ENCODE assay signal across 8 mouse cellular contexts in the genomic region with DNA sequence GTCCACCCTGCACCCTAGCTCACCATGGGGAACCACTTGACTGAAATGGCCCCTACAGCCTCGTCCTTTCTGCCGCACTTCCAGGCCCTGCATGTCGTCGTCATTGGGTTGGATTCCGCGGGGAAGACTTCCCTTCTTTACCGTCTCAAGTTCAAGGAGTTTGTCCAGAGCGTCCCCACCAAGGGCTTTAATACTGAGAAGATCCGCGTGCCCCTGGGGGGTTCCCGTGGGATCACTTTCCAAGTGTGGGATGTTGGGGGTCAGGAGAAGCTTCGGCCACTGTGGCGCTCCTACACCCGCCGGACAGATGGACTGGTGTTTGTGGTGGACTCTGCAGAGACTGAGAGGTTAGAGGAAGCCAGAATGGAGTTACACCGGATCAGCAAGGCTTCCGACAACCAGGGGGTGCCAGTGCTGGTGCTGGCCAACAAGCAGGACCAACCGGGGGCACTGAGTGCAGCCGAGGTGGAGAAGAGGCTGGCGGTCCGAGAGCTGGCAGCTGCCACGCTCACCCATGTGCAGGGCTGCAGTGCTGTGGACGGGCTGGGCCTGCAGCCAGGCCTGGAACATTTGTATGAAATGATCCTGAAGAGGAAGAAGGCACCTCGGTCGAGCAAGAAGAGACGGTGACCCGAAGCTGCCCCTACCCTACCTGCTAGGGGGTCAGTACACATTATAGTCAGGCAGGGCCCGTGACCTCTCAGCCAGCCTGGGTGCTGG. TPM values are rescaled to one million over a fixed set of nuclear protein-coding genes. Genes with fewer than 3 reads are reported as not detected.
A peak's percentile ranks its signal among the peaks of the same experiment; 100 is the strongest.
DNase-seq lines count a peak whose midpoint lies in the region; ATAC-seq and TF ChIP-seq lines count a peak whose summit lies in the region.

No protein-coding gene starts in this region.

- WGBS in heart, embryonic 13.5 days: 52% methylated on average over 28 of the region's 28 CpGs
- WGBS in kidney, embryonic 16.5 days: 60% methylated on average over 28 of the region's 28 CpGs
- whole genome bisulfite sequencing in neural tube, embryonic 12.5 days: 79% methylated on average over 28 of the region's 28 CpGs

- H3K9me3 ChIP-seq in G1E (replicated peaks): no peaks in the 10 kb centered on the region
- no peaks in the 10 kb centered on the region for H3K9me3 ChIP-seq in heart, embryonic 13.5 days
- no peaks in the 10 kb centered on the region for H3K9me3 ChIP-seq in kidney, embryonic 16.5 days (ENCODE audit: low read length)
- no peaks in the 10 kb centered on the region for H3K9me3 ChIP-seq in neural tube, embryonic 12.5 days

- peak overlapping the region; percentile 40 for H3K27ac ChIP-seq in heart, embryonic 13.5 days (replicated peaks)
- H3K27ac ChIP-seq in kidney, embryonic 16.5 days (ENCODE audit: low read length): no peak overlapping the region
- H3K27ac ChIP-seq in neural tube, embryonic 12.5 days: no peak overlapping the region

- peak overlapping the region; percentile 82 for H3K4me2 ChIP-seq in heart, embryonic 13.5 days
- H3K4me2 ChIP-seq in kidney, embryonic 16.5 days (replicated peaks; ENCODE audit: low read depth, low read length): peak overlapping the region; percentile 93
- peak overlapping the region; percentile 41 for H3K4me2 ChIP-seq in neural tube, embryonic 12.5 days (replicated peaks)

- H3K36me3 ChIP-seq in G1E (replicated peaks): peaks cover 12% of the 10 kb centered on the region
- no peaks in the 10 kb centered on the region for H3K36me3 ChIP-seq in heart, embryonic 13.5 days
- no peaks in the 10 kb centered on the region for H3K36me3 ChIP-seq in kidney, embryonic 16.5 days (ENCODE audit: insufficient read depth, low read length)
- no peaks in the 10 kb centered on the region for H3K36me3 ChIP-seq in neural tube, embryonic 12.5 days

- peaks cover 6% of the 10 kb centered on the region for H3K27me3 ChIP-seq in G1E (ENCODE audit: insufficient read depth, low read length)
- 0 out of 2 replicates have a peak, but pooled peaks cover 5% of the 10 kb centered on the region for H3K27me3 ChIP-seq in heart, embryonic 13.5 days (replicated peaks)
- H3K27me3 ChIP-seq in kidney, embryonic 16.5 days (ENCODE audit: insufficient read depth, low read length): 0 out of 2 replicates have a peak, but pooled peaks cover 4% of the 10 kb centered on the region
- no peaks in the 10 kb centered on the region for H3K27me3 ChIP-seq in neural tube, embryonic 12.5 days (replicated peaks)

- peak; percentile 65 to 74 for DNase-seq in cerebellum, postnatal 10 days
- no peak for DNase-seq in cerebellum, adult 11 months
- no peak for DNase-seq in G1E (ENCODE audit: low spot score)
- DNase-seq in ovary, postnatal 10 days (ENCODE audit: low spot score): no peak
- no peak for DNase-seq in right cerebral cortex, adult 18-20 months

- H3K4me3 ChIP-seq in G1E (ENCODE audit: low read depth, low read length): peak overlapping the region; percentile 71
- H3K4me3 ChIP-seq in heart, embryonic 13.5 days: peak overlapping the region; percentile 66
- peak overlapping the region; percentile 66 for H3K4me3 ChIP-seq in kidney, embryonic 16.5 days (ENCODE audit: low read length)
- H3K4me3 ChIP-seq in neural tube, embryonic 12.5 days: peak overlapping the region; percentile 21

- TF ChIP-seq CTCF in G1E (IDR thresholded peaks at IDR 0.05; ENCODE audit: low read depth, low read length): no peak

- H3K9ac ChIP-seq in heart, embryonic 13.5 days: peak overlapping the region; percentile 87
- H3K9ac ChIP-seq in kidney, embryonic 16.5 days (replicated peaks; ENCODE audit: low read length): peak overlapping the region; percentile 20; the same call in 1 of the 2 replicates
- H3K9ac ChIP-seq in neural tube, embryonic 12.5 days: 0 out of 2 replicates have a peak overlapping the region, but pooled peaks have one; percentile 26

- H3K4me1 ChIP-seq in G1E (ENCODE audit: insufficient read depth, low read depth, low read length): peaks cover 77% of the 10 kb centered on the region
- peaks cover 56% of the 10 kb centered on the region for H3K4me1 ChIP-seq in heart, embryonic 13.5 days
- H3K4me1 ChIP-seq in kidney, embryonic 16.5 days (ENCODE audit: insufficient read depth, low read length): peaks cover 8% of the 10 kb centered on the region
- H3K4me1 ChIP-seq in neural tube, embryonic 12.5 days: peaks cover 21% of the 10 kb centered on the region; the same call in 1 of the 2 replicates

- no peak for ATAC-seq in G1E (ENCODE audit: extremely low read depth, insufficient number of reproducible peaks, low FRiP score, poor library complexity, severe bottlenecking)
- ATAC-seq in heart, embryonic 13.5 days (ENCODE audit: extremely low read depth, insufficient number of reproducible peaks, low FRiP score, low TSS enrichment): no peak
- no peak for ATAC-seq in kidney, embryonic 16.5 days (ENCODE audit: low FRiP score, low TSS enrichment)
- no peak for ATAC-seq in neural tube, embryonic 12.5 days (ENCODE audit: low FRiP score, low read depth)

RNA-seq across cellular contexts. Expression of a gene that starts 1.4 kb away (rescaled TPM):
- 3.5 and 6.8 TPM in 2 replicates for total RNA-seq in G1E (2014; fragmentation: Nextera tagmentation)
- 2.2 TPM in 2 replicates for total RNA-seq in G1E (2017)
- 5.2 TPM in 2 replicates for polyA plus RNA-seq in G1E (2012)
- 8.7 and 9.1 TPM in 2 replicates for polyA plus RNA-seq in heart, embryonic 13.5 days (2015; fragmentation: Nextera tagmentation; extraction: Ambion mirVana)
- 5.1 and 6.4 TPM in 2 replicates for polyA plus RNA-seq in kidney, embryonic 16.5 days (2015; fragmentation: Nextera tagmentation; extraction: Ambion mirVana)
- 23.1 and 24.7 TPM in 2 replicates for polyA plus RNA-seq in neural tube, embryonic 12.5 days (2016; fragmentation: Nextera tagmentation; extraction: Ambion mirVana)

RNA-seq across cellular contexts. Expression of a gene that starts 39.8 kb away (rescaled TPM):
- total RNA-seq in G1E (2014; fragmentation: Nextera tagmentation) (15.4 and 23.8 TPM in 2 replicates), G1E (2017) (10.8 and 13.8 TPM in 2 replicates)
- 3.0 and 3.8 TPM in 2 replicates for polyA plus RNA-seq in G1E (2012)
- polyA plus RNA-seq in heart, embryonic 13.5 days (2015; fragmentation: Nextera tagmentation; extraction: Ambion mirVana): 31.8 and 37.0 TPM in 2 replicates
- 41.7 and 43.1 TPM in 2 replicates for polyA plus RNA-seq in kidney, embryonic 16.5 days (2015; fragmentation: Nextera tagmentation; extraction: Ambion mirVana)
- 28.3 and 35.0 TPM in 2 replicates for polyA plus RNA-seq in neural tube, embryonic 12.5 days (2016; fragmentation: Nextera tagmentation; extraction: Ambion mirVana)

Comparison
In these comparisons a context has a peak if more than half of its experiments do, and no peak if none do; other contexts are left out.
1. DNase-seq: peak in cerebellum, postnatal 10 days (2 of 2); none in cerebellum, adult 11 months (single experiment), G1E (single experiment), ovary, postnatal 10 days (single experiment) and right cerebral cortex, adult 18-20 months (single experiment).
2. H3K4me3 ChIP-seq: peak in every context shown above with its lines; median percentile 71 in G1E; 66 in heart, embryonic 13.5 days; 66 in kidney, embryonic 16.5 days; 21 in neural tube, embryonic 12.5 days.
3. H3K4me2 ChIP-seq: peak in every context shown above with its lines; median percentile 93 in kidney, embryonic 16.5 days; 82 in heart, embryonic 13.5 days; 41 in neural tube, embryonic 12.5 days.
4. H3K9ac ChIP-seq: peak in every context shown above with its lines; median percentile 87 in heart, embryonic 13.5 days; 26 in neural tube, embryonic 12.5 days; 20 in kidney, embryonic 16.5 days.